Mouse (Mus musculus): ENCODE measurements around the gene Cd300lg. TPM values are rescaled to one million over a fixed set of nuclear protein-coding genes. Genes with fewer than 3 reads are reported as not detected.

Gene Cd300lg
- polyA plus RNA-seq, 1 experiment = 18.3 TPM

DNA sequence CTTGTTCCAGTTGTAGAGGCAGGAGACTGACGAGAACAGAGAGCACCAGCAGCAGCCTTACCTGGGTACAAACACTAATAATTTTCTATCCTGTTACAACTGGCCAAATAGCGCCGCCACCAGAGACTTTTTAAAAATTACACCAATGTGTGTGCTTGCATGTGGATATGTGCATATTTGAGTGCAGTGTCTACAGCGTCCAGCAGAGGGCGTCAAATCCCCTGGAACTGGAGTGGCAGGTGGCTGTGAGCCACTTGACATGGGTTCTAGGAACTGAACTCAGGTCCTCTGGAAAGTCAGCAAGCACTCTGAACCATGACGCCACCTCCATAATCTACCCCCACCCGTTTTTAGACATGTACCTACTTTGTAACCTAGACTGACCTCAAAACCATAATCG, 37.1 kb upstream of the Cd300lg start:
- 95% methylated on average over 8 of the region's 8 CpGs for WGBS
- H3K27me3 ChIP-seq (ENCODE audit: control insufficient read depth, insufficient read depth, low read length) = no peaks in the 10 kb centered on the region
- H3K4me1 ChIP-seq (replicated peaks; ENCODE audit: control insufficient read depth, insufficient read depth, low read length) = no peaks in the 10 kb centered on the region
- H3K27ac ChIP-seq (ENCODE audit: control insufficient read depth, insufficient read depth, low read length) = no peak overlapping the region
- TF ChIP-seq CTCF (IDR thresholded peaks at IDR 0.05; ENCODE audit: borderline replicate concordance, control insufficient read depth, extremely low read depth, insufficient read depth, low read length, poor library complexity) (no peak), POLR2A (IDR thresholded peaks at IDR 0.05; ENCODE audit: control insufficient read depth, extremely low read depth, insufficient read depth, low read length, poor library complexity) (no peak)
- no peak overlapping the region for H3K4me3 ChIP-seq (ENCODE audit: control insufficient read depth, insufficient read depth, low read length)
- DNase-seq = no peak
- H3K36me3 ChIP-seq (ENCODE audit: control insufficient read depth, insufficient read depth, low read length) = no peaks in the 10 kb centered on the region

DNA sequence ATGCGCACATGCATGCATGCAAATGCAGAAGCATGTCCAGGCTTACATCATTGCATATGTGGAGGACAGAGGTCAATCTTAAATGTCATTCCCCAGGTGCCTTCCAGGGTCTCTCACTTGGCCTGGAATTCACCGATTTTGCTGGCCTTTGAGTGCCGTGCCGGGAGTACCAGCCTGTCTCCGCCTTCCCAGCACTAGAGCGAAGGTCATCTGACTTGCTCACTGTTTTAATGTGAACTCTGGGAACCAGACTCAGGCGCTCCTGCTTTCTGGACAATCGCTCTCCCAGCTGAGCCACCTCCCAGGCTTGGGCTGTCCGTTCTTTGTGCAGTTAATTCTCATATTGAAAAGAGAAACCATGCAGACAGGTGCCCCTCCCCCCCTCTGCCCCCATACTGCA, 35.0 kb upstream of the Cd300lg start:
- Histone ChIP-seq H3K27me3 (ENCODE audit: control insufficient read depth, insufficient read depth, low read length) (no peaks in the 10 kb centered on the region), H3K36me3 (ENCODE audit: control insufficient read depth, insufficient read depth, low read length) (no peaks in the 10 kb centered on the region), H3K27ac (ENCODE audit: control insufficient read depth, insufficient read depth, low read length) (no peak overlapping the region), H3K4me3 (ENCODE audit: control insufficient read depth, insufficient read depth, low read length) (no peak overlapping the region), H3K4me1 (replicated peaks; ENCODE audit: control insufficient read depth, insufficient read depth, low read length) (no peaks in the 10 kb centered on the region)
- 93% methylated on average over 9 of the region's 9 CpGs for WGBS
- DNase-seq = no peak
- TF ChIP-seq POLR2A (IDR thresholded peaks at IDR 0.05; ENCODE audit: control insufficient read depth, extremely low read depth, insufficient read depth, low read length, poor library complexity) (no peak), CTCF (IDR thresholded peaks at IDR 0.05; ENCODE audit: borderline replicate concordance, control insufficient read depth, extremely low read depth, insufficient read depth, low read length, poor library complexity) (no peak)

DNA sequence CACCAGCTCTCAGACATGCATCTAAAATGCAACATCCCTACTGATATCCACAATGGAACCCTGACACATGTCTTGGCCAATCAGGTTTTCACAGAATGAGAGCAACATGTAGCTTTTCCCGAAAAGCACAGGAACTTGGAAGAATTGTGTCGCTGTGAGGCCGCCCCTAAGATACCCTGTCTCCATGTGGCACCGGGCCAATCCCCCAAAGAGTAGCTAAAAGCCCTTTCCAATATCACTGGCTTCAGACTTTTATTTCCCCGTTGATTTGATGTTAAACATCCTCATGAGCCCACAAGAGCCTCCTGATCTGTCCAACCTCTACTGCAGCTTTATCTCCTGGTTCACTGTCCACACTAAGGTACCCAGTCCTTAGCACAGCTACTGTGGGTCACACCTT, 34.6 kb upstream of the Cd300lg start:
- TF ChIP-seq CTCF (IDR thresholded peaks at IDR 0.05; ENCODE audit: borderline replicate concordance, control insufficient read depth, extremely low read depth, insufficient read depth, low read length, poor library complexity) = no peak
- TF ChIP-seq POLR2A (IDR thresholded peaks at IDR 0.05; ENCODE audit: control insufficient read depth, extremely low read depth, insufficient read depth, low read length, poor library complexity) = no peak
- no peak overlapping the region for H3K27ac ChIP-seq (ENCODE audit: control insufficient read depth, insufficient read depth, low read length)
- WGBS = 91% methylated on average over 5 of the region's 5 CpGs
- no peaks in the 10 kb centered on the region for H3K4me1 ChIP-seq (replicated peaks; ENCODE audit: control insufficient read depth, insufficient read depth, low read length)
- H3K27me3 ChIP-seq (ENCODE audit: control insufficient read depth, insufficient read depth, low read length) = no peaks in the 10 kb centered on the region
- no peak for DNase-seq
- H3K4me3 ChIP-seq (ENCODE audit: control insufficient read depth, insufficient read depth, low read length) = no peak overlapping the region
- H3K36me3 ChIP-seq (ENCODE audit: control insufficient read depth, insufficient read depth, low read length) = no peaks in the 10 kb centered on the region

DNA sequence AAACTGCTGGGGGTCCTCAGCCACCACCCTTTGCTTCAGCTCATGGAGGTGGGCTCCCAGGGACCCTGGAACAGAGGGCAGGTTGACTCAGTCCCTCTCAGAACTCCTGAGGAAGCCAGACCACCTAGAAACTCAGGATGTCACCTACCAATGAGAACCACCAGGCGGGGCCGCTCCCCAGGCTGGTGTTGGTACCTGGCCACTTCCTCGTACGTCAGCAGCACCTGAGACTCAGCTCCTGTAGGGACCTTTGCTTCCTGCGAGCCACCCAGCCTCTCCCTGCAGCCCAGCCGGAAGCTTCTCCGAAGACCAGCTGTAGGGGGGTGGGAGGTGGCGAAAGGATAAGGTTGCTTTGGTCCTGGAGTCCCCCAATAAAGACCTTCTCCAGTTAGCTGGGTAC, 32.9 kb upstream of the Cd300lg start:
- Histone ChIP-seq H3K36me3 (ENCODE audit: control insufficient read depth, insufficient read depth, low read length) (no peaks in the 10 kb centered on the region), H3K27me3 (ENCODE audit: control insufficient read depth, insufficient read depth, low read length) (no peaks in the 10 kb centered on the region), H3K27ac (ENCODE audit: control insufficient read depth, insufficient read depth, low read length) (no peak overlapping the region), H3K4me3 (ENCODE audit: control insufficient read depth, insufficient read depth, low read length) (no peak overlapping the region), H3K4me1 (replicated peaks; ENCODE audit: control insufficient read depth, insufficient read depth, low read length) (no peaks in the 10 kb centered on the region)
- DNase-seq = no peak
- TF ChIP-seq CTCF (IDR thresholded peaks at IDR 0.05; ENCODE audit: borderline replicate concordance, control insufficient read depth, extremely low read depth, insufficient read depth, low read length, poor library complexity) (no peak), POLR2A (IDR thresholded peaks at IDR 0.05; ENCODE audit: control insufficient read depth, extremely low read depth, insufficient read depth, low read length, poor library complexity) (no peak)
- WGBS = 87% methylated on average over 8 of the region's 8 CpGs

GRCm38 (mm10) chr11:102008954-102009637, 32.2 kb upstream of the Cd300lg start:
- no peak overlapping the region for H3K27ac ChIP-seq (ENCODE audit: control insufficient read depth, insufficient read depth, low read length)
- no peak for DNase-seq
- no peaks in the 10 kb centered on the region for H3K4me1 ChIP-seq (replicated peaks; ENCODE audit: control insufficient read depth, insufficient read depth, low read length)
- H3K4me3 ChIP-seq (ENCODE audit: control insufficient read depth, insufficient read depth, low read length) = no peak overlapping the region
- no peaks in the 10 kb centered on the region for H3K27me3 ChIP-seq (ENCODE audit: control insufficient read depth, insufficient read depth, low read length)
- no peak for TF ChIP-seq CTCF (IDR thresholded peaks at IDR 0.05; ENCODE audit: borderline replicate concordance, control insufficient read depth, extremely low read depth, insufficient read depth, low read length, poor library complexity)
- no peak for TF ChIP-seq POLR2A (IDR thresholded peaks at IDR 0.05; ENCODE audit: control insufficient read depth, extremely low read depth, insufficient read depth, low read length, poor library complexity)
- H3K36me3 ChIP-seq (ENCODE audit: control insufficient read depth, insufficient read depth, low read length) = no peaks in the 10 kb centered on the region
- WGBS = 74% methylated on average over 15 of the region's 15 CpGs

DNA sequence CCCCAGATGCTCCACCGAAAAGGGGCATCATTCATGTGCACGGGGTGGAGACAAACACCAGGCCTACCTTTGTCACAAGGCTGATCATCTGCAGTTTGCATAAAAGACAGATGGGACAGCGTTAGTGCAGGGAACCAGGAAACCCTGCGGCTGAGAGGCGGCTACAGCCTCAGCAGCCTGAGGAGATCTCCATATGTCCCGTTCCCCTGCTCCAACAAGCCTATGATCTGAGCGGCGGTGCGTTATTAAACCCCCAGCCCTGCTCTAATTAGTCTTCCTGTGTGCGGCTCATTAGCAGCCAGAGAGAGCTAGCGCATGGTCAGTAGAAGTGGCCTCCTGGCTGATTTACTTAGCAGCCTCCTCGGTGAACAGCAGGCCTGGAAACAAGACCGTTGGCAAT, 31.2 kb upstream of the Cd300lg start:
- Histone ChIP-seq H3K27me3 (ENCODE audit: control insufficient read depth, insufficient read depth, low read length) (no peaks in the 10 kb centered on the region), H3K4me1 (replicated peaks; ENCODE audit: control insufficient read depth, insufficient read depth, low read length) (no peaks in the 10 kb centered on the region), H3K4me3 (ENCODE audit: control insufficient read depth, insufficient read depth, low read length) (no peak overlapping the region), H3K27ac (ENCODE audit: control insufficient read depth, insufficient read depth, low read length) (no peak overlapping the region), H3K36me3 (ENCODE audit: control insufficient read depth, insufficient read depth, low read length) (no peaks in the 10 kb centered on the region)
- 94% methylated on average over 13 of the region's 13 CpGs for WGBS
- DNase-seq = no peak
- no peak for TF ChIP-seq CTCF (IDR thresholded peaks at IDR 0.05; ENCODE audit: borderline replicate concordance, control insufficient read depth, extremely low read depth, insufficient read depth, low read length, poor library complexity)
- TF ChIP-seq POLR2A (IDR thresholded peaks at IDR 0.05; ENCODE audit: control insufficient read depth, extremely low read depth, insufficient read depth, low read length, poor library complexity) = no peak

- Histone ChIP-seq H3K4me3 (ENCODE audit: control insufficient read depth, insufficient read depth, low read length) (no peak overlapping the region), H3K27me3 (ENCODE audit: control insufficient read depth, insufficient read depth, low read length) (no peaks in the 10 kb centered on the region), H3K4me1 (replicated peaks; ENCODE audit: control insufficient read depth, insufficient read depth, low read length) (no peaks in the 10 kb centered on the region), H3K27ac (ENCODE audit: control insufficient read depth, insufficient read depth, low read length) (no peak overlapping the region), H3K36me3 (ENCODE audit: control insufficient read depth, insufficient read depth, low read length) (no peaks in the 10 kb centered on the region)
- DNase-seq = no peak
- no peak for TF ChIP-seq CTCF (IDR thresholded peaks at IDR 0.05; ENCODE audit: borderline replicate concordance, control insufficient read depth, extremely low read depth, insufficient read depth, low read length, poor library complexity)
- TF ChIP-seq POLR2A (IDR thresholded peaks at IDR 0.05; ENCODE audit: control insufficient read depth, extremely low read depth, insufficient read depth, low read length, poor library complexity) = no peak
- 87% methylated on average over 8 of the region's 8 CpGs for WGBS
These were observed 29.8 kb upstream of the Cd300lg start for GRCm38 (mm10) chr11:102011510-102011909.
